Mouse (Mus musculus) WW6 (cell line): ENCODE results near the gene Oard1.
A peak's percentile ranks its signal among the peaks of the same experiment; 100 is the strongest.

Experiments
- DNase-seq: peaks from one replicate; pipeline ENCODE4 v3.0.0-alpha.2; 2013; ENCODE audit warnings: low read depth, low spot score

The Oard1 gene

DNA sequence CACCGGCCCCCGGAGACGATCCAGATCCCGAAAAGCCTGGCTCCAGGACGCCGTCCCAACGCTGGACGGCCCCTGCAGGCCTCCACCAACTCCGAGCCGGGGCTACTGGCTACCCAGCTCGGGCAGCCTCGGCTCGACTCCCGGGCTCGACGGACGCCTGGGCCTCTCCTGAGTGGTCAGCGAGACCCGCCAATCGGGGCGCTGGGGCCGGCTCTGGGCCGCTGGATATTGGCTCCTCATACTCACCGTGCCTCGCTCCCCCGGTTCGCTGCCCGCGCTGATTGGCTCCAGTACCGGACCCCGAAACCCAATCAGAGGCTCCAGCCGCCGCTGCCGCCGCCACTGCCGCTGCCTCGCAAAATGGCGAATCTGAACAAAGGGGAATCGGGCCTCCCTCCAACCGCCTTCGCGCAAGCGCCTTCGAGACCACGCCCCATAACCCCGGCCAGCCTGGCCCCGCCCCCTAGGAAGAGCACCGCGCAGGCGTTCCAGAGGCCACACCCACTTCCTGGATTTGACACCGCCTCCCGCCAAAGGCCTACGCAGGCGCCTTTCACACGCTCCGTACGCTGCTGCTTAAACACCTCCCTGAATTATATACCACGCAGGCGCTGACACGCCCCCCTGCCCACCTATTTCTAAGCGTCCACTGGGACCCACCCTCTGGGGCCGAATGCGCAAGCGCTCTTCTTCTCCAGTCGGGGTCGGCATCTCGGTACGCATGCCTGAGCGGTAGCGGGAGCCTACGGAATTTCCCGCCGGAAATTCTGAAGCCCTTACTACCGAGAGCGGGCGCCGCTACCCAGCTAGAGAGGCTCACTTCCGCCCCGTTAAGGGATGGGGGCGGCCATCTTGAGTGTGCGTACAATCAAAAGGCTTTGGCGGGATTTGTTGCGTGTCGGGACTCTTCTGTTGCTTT is at the start of gene Oard1, which contains the start of gene Nfya:
TSS of gene Oard1 (plus strand) at position 635 of the 919 bp plus-strand sequence.
TSS of gene Nfya (minus strand) at position 527 of the 919 bp plus-strand sequence.
- DNase-seq: peak; percentile 98

DNA sequence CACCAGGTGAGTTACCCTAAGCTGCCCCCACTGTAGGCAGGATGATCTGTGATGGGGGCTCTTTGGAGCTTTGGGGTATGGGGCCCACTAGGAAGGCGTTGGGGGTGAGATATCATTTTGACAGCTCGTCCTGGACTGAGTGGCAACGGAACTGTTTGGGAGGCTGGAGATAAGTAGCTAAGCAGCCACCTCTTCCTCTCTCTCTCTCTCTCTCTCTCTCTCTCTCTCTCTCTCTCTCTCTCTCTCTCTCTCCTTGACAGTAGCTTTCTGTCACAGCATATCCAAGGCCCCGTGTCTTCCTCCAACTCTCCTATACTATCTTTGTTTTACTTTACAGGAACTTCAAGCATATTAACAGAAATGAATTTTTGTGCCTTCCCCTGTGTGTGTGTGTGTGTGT is 49.4 kb upstream of the Oard1 start:
- no peak for DNase-seq

DNA sequence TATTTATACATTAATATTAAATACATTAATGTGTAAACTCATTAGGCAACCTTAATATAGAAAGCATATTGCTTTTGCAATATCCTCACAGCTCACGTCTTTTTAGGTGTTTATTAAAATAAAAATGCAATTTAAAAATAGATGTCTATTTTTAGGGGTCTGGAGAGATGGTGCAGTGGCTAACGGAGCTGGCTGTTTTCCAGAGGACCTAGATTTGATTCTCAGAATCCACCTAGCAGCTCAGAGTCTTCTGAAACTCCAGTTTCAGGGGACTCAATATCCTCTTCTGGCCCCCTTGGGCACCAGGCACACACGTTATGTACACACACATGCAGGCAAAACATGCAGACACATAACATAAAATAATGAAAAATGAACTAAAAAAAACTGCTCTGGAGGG is 47.5 kb upstream of the Oard1 start:
- DNase-seq: no peak

DNA sequence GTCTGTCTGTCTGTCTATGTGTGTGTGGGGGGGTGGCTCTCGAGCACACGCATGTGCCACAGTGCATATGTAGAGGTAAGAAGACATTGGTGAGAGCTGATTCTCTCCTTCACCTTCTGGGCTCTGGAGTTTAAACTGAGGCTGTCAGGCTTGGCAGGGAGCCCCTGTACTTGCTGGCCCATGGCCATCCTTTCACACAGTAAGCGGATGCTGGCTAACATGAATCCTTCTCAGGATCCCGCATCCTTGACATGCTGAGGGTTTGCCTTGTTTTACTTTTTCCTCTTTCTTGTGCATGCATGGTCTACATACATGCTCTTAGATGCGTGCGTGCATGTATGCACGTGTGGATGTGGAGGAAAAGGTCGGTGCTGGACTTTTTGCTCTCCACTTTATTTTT is 46.8 kb upstream of the Oard1 start:
- DNase-seq: no peak

DNA sequence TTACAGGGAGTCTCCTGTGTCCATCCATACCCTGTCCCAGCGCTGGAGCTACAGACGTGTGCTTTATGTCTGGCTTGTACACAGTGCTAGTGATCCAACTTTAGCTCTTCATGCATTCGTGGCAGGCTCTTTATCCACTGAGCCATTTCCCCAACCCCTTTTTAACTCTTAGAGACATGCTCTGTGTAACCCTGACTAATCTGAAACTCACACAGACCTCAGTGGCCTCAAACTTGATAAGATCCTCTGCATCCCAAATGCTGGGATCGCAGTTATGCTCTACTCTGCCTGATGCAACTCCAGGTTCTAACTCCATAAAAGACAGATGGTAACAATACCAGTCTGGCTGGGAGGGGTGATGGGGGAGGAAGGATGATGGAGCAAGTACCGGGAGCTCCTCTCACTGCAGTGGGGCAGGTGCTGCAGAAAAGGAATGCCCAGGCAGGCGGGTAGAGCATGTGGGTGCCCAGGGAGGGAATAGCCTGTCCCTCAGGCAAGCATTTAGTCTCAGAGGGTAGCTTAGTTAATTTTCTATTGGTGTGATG is 46.3 kb upstream of the Oard1 start:
- no peak for DNase-seq

DNA sequence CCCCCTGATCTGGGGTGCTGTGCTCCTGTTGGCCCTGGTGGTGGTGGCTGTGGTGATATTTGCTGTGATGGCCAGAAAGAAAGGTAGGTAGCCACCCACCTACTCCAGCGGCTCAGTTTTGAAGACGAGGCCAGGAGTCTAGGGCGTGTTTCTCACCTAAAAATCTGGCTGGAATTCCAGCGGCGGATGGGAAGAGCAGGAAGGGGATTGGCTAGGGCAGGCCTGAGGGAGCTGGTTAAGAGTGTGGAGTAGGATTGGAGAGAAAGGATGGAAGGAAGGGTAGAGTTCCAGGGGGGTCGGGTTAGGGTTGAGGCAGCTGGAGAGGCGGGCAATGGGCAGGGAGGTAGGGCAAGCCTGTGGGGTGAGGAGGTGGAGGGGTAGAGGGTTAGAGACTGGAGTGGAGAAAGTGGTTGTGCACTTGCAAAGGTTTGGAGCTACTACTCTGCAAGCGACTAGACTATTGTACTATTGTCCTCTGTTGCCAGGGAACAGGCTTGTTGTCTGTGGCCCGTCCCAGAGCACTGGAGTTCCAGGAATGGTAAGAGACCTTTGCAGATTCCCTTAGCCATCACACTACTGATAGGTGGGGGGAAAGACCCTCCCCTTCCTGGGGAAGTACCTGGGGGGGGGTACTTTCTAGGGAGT is 44.2 kb upstream of the Oard1 start:
- DNase-seq: no peak

DNA sequence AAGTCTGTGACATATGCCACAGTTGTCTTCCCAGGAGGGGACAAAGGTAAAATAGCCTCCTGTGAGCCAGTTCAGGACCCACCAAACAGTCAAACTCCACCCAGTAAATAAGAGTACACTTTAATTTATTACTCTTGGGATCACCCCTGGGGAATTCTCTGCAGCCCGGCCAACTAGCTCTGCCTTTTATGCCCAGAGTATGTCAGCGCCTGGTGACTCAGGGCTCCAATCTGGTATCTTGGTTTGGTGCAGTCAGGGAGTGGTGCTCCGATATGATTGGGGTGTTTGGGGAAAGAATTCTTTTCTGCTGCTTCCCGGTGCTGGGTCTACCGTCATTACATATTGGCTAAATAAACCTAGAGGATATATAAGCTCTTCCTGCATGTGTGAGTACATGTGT is 43.0 kb upstream of the Oard1 start:
- no peak for DNase-seq

DNA sequence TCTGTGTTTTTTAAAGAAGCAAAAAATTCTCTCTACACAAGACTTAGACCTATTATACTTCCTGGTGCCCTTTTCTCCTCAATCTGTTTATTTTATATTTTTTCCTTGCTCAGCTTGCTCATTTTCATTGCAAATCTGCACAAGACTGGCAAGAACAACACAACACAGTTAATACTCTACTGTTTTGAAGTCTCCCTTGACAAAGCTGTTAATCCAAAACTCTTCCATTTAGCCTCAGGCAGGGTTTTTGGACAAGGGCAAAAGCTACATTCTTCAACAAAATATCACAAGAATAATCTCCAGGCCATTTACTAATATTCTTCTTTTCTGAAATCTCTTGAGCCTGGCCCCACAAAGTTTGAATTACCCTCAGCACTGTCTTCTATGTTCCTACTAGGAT is 38.2 kb upstream of the Oard1 start:
- no peak for DNase-seq

DNA sequence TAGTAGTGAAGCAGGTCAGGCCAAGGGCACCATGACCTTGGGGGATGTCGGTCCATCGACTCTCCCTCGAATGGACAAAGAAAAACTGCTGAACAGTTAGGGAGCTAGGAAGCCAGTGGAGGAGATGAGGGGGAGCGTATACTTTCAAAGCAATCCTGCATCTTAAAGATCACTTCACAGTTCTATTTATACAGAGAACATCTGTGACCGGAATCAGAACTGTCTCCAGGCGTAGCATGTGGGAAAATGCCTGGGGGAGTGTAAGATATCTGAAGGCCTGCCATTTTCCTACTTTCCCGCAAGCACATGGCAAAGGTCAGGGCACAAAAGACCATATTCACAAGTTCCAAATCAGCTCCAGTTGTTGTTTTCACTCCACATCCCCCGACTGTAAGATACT is 36.8 kb upstream of the Oard1 start:
- no peak for DNase-seq

DNA sequence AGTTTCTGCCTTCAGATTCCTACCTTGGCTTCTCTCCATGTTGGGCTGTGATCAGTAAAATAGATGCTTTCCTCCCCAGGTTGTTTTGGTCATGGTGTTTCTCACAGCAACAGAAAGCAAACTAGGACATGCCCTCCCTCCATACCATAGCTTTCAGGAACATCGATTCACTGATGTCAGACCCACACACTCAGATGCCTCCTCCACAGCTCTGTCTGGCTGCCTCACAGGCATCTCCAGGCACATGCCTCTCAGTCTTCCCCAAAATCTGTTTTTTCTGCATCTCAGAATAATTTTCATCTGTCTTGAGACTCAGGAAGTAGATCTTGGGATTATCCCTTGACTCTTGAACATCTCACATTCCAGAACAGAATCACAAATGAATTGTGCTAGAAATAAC is 33.7 kb upstream of the Oard1 start:
- DNase-seq: no peak

DNA sequence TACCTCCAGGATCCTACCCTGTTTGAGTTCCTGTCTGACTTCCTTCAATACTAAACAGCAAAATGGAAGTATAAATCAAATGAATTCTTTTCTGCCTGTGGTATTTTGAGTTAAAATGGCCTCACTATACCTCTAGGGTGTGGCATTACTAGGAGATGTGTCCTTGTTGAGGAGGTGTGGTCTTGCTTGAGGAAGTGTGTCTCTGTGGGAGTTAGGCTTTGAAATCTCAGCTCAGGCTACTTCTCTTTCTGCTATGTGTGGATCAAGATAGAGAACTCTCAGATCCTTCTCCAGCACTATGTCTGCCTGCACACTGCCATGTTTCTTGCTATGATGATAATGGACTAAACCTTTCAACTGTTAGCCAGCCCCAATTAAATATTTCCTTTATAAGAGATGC is 30.8 kb upstream of the Oard1 start:
- no peak for DNase-seq

DNA sequence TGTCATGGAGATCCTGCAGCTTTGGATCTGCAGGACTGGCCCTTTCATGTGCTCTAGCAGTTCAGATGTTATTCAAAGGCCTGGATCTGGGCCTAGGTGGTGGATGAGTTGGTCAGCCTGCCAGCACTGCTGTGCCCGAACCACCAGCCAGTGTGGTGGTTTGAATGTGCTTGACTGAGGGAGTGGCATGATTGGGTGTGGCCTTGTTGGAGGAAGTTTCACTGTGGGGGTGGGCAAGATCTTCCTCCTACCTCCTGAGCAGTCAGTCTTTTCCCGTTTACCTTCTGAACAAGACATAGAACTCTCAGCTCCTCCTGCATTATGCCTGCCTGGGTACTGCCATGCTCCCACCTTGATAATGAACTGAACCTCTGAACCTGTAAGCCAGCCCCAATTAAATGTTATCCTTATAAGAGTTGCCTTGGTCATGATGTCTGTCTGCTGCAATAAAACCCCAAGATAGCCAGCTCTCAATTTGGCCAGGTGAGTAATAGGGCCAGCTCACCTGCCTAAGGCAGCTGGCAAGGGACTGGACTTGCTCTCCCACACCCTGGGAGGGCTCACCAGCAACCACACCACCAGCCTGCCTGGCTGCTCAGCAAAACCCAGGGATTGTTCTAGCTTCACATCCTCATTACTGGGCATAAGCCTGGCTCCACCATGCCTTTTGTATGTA is 23.9 kb upstream of the Oard1 start:
- DNase-seq: no peak

DNA sequence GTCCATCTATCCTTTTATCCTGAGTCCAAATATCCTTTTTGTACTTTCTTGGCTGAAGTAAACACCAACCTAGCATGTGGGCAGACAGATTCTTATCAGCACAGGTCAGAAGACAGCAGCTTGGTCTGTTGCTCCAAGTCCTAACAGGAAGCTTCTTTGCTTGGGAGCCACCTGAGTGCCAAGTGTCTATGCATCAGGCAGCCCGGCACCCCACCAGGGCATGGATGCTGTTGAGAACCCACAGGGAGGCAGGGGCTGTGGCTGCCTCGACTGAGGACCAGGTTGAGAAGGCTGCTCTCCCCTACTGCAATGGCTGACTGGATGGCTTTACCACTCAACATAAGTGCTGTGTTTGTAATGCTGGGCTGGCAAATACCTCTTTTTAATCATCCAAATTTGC is 21.1 kb upstream of the Oard1 start:
- DNase-seq: no peak

DNA sequence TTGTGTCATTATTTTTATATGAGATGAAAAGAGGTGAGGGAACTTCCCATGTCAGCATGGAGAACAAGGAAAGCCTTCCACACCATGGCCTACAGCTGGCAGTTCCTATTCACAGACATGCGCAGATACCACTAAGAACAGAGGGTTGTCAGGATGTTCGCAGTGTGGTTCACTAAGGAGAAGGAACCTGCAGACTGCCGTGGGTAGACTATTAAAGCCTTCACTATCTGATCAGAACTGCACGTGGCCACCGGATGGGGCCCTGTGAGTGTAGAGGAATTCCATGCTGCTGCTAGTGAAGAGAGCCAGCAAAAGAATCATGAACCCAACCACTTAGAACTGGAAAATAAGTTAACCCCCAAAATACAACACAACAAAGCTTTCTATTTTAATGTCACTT is 20.4 kb upstream of the Oard1 start:
- DNase-seq: no peak

DNA sequence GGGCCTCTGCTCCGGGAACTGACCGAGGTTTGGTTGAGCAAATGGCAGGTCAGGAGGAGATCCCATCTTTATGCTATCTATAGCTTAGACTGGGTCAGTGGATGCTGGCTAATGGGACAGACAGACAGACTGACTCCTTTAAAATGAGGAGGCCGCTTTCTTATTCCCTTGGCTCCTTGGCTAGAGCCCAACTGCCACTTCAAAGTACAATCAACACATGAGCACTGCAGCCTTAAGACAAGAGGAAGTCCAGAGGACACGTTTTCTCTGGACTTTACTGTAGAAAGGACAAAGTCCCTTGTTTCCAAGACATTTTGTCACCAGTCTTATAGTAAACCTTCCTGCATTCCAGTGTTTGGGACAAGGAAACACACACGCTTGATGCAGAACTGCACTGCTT is 18.4 kb upstream of the Oard1 start:
- DNase-seq: no peak

DNA sequence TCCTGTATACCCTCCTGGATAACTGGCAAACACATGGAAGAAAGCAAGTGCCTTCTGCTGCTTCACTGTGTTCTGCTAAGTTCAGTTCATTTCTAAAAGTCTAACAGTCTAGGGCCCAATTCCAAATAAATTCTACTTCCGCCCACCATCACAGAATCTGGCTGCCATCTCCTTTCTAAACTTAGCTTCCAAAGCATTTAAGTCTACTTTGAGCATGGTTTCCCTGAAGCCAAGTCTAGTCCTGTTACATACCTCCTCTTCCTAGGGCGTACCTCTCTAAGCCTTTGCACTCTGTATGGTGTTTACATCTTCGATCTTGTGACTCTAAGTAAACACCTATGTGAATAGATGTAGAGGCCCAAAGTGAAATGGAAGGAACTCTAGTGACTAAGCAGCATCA is 17.2 kb upstream of the Oard1 start:
- no peak for DNase-seq

DNA sequence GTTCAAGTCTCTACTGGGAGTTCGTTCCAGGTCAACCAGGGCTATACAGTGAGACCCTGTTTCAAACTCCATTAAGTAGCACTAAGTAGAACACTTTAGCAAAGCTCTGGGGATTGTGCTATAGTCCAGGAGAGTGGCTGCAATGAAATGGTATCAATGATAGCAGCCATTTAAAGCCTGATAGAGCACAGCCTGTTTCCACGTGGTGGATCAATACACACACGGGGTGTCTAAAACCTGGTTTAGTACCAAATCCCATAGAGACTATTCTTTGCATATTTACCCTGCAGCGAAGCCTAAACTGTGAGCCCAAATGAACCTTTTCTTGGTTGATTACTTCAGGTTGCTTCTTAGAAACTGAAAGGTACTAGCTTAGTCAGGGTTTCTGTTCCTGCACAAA is 8.1 kb upstream of the Oard1 start:
- DNase-seq: no peak

DNA sequence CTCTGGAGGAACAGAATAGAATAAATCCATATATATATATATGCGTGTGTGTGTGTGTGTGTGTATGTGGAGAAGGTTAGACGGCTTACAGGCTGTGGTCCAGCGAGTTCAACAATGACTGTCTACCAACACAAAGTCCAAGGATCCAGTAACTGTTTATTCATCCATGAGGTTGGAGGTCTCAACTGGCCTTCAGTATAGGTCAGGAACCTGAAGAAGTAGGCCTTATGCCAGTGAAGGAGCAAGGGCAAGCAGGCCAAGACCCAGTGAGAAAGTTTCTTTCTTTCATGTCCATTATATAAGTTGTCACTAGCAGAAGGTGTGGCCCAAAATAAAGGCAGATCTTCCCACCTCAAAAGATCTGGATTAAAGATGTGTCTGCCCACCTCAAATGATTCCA is 7.1 kb upstream of the Oard1 start:
- DNase-seq: no peak

DNA sequence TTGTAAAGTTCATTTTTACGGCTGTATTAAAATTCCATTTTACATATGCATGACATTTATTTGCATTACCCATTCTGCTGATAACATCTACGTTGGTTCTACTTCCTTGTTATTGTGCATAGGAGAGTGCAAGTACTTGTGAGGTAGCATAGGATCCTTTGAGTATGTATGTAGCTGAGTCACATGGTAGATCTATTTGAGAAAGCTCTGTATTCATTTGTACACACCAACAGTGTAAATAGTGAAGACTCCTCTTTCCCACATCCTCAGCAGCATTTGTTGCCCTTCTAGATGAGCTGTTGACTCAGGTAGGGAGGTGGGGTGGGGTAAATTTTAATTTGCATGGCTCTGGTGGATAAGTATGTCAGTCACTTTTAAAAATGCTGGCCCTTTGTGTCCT is 6.0 kb upstream of the Oard1 start:
- DNase-seq: no peak

DNA sequence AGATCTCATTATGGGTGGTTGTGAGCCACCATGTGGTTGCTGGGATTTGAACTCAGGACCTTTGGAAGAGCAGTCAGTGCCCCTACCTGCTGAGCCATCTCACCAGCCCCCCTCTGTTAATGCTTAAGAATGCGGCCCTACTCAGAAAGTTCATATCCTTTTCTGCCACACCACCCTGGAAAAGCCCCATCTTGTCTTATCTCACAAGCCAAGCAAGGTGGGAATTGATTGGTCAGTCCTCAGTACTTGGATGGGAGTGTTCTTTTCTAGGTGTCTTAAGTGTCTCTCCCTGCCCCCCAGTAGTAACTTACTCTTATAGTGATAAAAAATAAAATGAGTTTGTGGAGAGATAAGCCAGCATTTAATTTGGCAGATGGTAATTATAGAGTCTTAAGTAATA is 5.1 kb upstream of the Oard1 start:
- DNase-seq: no peak

DNA sequence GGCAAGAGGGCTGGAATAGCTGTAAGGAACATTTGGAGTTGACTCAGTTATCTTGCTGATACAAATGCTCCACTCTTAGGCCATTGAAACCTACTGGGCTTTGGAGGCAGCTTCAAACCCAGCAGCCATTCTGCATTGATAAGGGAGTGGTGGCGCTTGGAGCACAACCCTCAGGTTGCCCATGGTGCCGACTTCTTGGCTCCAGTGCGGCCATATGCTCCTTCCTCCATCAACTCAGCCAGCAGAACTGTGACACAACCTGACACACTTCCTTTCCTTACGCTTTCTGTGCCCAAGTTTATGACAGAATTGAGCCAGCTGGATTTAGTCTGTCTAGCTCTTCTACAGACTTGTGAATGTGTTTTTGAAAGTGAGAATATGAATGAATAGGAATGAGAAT is 2.7 kb upstream of the Oard1 start:
- DNase-seq: no peak

DNA sequence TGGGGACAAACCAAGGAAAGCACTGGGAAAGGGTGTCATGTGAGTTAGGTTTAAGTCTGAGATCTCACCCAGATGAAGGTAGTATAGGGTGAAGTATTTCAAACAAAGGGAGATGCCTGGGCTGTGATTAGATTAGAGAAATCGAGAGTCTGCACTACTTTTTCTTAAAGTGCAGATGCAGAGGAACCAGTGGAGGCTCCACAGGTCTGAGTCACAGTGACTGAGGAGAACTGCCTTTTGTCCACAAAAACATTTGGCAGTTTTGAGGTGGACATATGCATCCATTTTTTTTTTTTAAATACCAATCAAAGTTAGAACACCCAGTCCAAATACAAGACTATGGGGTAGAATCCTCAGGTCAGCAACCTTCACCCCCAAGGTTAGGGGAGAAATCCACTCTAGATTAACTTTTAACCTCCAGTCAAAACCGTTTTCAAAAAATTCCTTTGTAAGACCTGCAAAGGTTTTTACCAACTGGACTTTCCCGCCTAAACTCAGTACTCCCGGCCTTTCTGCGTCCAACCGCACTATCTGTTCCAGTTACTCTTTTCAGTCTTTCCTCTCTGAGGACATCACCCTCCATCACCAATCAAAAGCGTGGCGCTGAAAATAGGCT is 1.8 kb upstream of the Oard1 start:
- DNase-seq: no peak
